Mouse (Mus musculus) CD4-positive helper T cell, adult 2 months (primary cell): Measurements from ENCODE around the gene Tsku.

Source experiments
- DNase-seq: peaks from one replicate; pipeline ENCODE4 v3.0.0-alpha.2; 2012; ENCODE audit warnings: low read depth, missing footprints, low spot score

Gene Tsku

GRCm38 (mm10) chr7:98359951-98360620 is 1.0 kb downstream of the Tsku start:
- DNase-seq = no peak

DNA sequence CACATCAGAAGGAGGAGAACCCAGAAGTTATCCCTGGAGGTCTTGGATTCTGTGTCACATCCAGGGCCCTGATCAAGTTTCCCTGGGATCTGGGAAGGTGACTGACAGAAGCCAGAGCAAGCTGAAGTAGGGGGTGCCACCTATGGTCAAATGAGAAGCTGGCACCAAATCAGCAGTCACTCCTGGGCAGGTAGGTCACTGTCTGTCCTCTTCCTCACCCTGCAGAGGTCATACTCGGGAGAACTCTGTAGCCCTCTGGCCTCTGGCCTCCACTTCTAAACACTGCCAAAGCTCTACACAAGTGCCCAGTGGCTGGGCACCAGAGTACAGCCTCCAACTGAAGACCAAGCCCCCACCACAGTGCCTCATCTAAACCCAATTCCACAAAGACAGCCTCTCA is 3.1 kb downstream of the Tsku start:
- no peak for DNase-seq

- no peak for DNase-seq
Measured at GRCm38 (mm10) chr7:98357324-98357723, 3.8 kb downstream of the Tsku start.

DNA sequence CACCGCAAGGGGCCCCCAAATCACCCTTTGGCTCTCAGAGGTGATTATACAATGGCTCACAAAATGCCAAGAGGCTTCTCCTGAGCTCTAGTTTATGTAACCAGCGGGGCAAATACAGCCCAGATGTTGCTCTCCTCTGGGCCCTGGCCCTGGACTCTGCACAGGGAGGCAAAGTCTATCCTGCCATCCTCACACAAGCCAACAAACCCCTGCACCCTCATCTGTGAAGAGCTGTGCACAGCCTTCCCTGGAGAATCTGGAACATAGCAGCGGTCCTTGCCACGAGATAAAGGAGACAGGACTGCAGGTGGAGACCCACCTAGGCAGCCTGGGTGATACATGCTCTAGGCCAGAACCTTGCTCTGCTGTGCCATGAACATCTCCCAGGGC is 6.2 kb downstream of the Tsku start:
- DNase-seq = no peak

DNA sequence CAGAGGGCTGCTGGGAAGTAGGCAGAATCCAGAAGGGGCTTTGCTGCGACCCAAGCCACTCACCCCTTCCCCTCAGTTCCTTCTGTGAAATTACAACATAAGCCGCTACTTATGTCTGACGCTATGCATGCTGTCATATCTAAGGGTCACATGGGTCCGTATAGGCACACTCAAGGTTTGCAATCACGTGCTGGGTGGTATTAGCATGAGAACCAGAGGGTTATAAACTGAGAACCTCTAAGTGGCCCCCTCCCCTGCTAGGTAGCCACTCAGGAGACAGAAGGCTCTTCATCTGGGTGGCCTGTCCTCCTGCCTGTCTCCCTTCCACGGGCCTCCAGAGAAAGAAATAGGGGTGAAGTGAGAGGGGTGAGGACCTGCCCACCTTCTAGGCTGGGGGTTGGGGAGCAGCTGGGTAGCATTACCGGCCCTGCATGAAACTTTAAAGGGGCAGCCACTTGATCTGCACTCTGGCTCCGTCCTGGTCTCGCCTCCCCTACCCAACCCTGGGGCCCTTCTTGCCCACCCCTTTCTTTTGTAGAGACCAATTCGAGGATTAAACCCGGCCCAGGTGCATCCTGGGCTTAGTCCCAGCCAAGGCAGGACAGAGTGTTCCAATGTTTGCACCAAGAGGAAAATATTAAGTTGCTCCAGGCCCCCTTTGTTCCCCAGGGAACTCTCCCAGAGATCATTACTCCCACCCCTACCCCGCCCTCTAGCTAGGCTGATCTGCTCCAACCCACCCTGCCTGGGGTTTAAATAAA is 6.8 kb downstream of the Tsku start:
- no peak for DNase-seq

DNA sequence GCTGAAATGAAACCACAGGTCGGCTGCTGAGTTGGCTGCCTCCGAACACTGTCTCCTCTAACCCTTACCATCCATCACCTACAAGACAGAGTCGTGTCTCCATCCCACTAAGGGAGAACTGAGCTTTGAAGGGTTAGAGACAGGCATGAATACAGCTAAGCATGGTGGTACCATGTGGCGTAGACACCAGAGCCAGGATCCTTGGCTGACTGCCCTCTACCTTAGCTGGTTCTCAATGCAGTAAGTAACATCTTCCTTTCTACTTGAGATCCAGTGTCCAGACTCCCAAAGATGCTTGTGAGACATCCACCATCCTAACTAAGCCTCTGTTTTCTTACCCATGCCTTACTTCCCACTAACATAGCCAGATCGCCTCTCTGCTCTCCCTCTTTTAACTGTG is 7.5 kb downstream of the Tsku start:
- no peak for DNase-seq

DNA sequence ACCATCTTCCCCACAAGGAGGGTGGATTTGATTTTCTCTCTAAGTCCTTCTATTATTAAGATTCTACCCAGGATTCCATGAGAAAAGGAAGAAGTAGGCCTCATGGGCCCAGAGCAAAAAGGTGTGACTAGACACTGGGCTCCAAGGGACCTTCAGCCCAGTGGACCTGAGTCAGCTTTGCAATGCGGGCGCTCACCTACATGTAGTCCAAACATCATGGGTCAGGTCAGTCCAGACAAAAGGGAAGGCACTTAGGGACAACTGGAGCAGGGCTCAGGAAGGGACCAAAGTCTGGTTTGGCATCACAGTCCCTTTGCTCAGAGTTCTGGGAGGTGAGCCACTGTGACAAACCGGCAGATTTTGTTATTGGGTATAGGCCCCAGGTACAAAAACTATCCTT is 9.6 kb downstream of the Tsku start:
- no peak for DNase-seq

DNA sequence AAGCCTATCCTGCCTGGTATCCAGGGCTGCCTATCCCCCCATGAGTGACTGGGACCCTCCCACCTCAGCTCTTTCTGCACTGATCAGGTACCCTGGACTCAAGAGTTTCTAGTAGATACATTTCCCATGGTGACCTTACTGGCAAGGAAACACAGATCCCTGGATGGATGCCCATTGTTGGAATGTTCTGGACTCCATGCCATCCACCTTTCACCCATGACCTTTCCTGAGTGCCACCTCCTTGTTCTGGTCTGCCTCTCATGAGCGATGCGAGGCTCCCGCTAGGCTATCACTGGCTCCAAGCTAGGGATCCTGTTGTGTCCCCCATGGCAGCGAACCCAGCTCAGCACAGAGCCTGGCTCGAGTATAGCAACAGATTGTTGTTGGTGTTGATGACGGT is 11.3 kb downstream of the Tsku start:
- no peak for DNase-seq

GRCm38 (mm10) chr7:98349096-98349495 is 12.0 kb downstream of the Tsku start:
- DNase-seq = peak; percentile 65

- DNase-seq = peak; percentile 48
Measured at GRCm38 (mm10) chr7:98348043-98348442, 13.1 kb downstream of the Tsku start.

DNA sequence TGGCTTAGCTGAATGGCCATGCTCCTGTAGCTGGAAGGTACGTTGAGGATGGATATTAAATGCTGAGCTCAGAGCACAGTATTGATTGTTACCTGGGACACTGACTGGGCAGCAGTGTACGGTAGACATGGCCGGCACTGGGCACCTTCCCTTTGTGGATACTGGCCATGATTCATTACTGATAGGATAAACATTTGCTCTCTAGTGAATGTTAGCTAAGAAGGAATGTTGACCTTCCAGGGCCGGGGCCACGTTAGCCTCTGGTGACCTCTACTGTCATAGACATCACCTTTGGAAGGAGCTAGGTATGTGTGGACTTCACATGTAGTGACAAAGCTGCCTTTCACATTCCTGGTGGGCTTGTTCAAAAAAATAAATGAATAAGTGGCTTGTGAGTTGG is 13.7 kb downstream of the Tsku start:
- DNase-seq = no peak

DNA sequence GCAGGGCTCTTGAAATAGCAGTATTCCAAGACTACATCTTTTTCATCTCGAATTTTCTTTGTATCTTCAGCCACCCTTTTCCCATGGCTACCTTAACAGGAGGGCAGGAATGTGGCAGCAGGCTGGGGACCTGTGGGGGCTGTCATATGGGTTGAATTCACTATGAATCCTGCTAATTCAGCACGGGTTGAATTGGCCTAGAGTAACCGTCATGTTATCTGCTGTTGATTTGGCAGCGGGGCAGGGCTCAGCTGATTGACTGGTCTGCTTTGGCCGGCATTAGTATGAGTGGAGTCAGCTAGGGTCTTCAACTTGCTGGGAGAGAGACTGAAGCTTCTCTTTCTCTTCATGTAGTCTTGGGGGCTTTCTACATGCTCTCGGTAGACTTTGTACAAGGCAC is 16.1 kb downstream of the Tsku start:
- DNase-seq = no peak

DNA sequence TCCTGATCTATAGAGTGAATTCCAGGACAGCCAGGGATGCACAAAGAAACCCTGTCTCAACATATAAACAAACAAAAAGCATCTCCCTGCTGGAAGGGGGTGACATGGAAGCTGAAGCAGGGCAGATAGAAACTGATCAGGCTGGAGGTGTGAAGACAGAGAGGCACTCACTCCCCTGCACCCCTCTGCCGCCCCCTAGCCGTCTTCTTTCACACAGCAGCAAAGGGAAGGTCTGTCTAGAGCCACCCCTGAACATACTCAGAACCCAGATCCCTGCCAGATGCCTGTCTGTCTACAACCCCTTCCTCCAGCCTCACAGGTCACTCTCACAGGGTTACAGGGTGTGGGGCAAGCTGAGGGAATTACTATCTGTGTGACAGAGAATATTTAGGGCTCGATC is 16.8 kb downstream of the Tsku start:
- peak; percentile 23 for DNase-seq

DNA sequence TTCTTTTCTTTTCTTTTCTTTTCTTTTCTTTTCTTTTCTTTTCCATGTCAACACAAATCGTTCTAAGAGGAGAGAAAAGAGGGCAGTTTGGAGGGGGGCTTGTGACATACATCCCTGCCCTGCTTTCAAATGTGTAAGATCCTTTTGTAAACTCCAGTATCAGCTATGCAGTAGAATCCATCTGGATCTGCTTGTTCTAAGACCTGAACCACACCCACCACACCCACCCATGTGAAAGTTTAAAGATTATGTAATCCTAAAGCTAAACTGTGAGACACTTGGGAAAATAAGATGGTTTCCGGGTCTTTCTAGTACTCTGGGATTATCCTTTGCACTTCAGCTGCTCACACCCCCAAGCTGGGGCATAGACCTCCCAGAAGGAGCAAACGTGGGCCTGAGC is 18.9 kb downstream of the Tsku start:
- no peak for DNase-seq

GRCm38 (mm10) chr7:98341475-98341874 is 19.7 kb downstream of the Tsku start:
- peak; percentile 75 for DNase-seq

- no peak for DNase-seq
Measured at GRCm38 (mm10) chr7:98340343-98340742, 20.8 kb downstream of the Tsku start.

- no peak for DNase-seq
Measured at GRCm38 (mm10) chr7:98333987-98334386, 27.1 kb downstream of the Tsku start.

GRCm38 (mm10) chr7:98333507-98333906 is 27.6 kb downstream of the Tsku start:
- no peak for DNase-seq

- no peak for DNase-seq
Measured at GRCm38 (mm10) chr7:98332678-98333397, 28.3 kb downstream of the Tsku start.

GRCm38 (mm10) chr7:98331932-98332331 is 29.2 kb downstream of the Tsku start:
- no peak for DNase-seq

GRCm38 (mm10) chr7:98330375-98331002 is 30.6 kb downstream of the Tsku start:
- DNase-seq = no peak

DNA sequence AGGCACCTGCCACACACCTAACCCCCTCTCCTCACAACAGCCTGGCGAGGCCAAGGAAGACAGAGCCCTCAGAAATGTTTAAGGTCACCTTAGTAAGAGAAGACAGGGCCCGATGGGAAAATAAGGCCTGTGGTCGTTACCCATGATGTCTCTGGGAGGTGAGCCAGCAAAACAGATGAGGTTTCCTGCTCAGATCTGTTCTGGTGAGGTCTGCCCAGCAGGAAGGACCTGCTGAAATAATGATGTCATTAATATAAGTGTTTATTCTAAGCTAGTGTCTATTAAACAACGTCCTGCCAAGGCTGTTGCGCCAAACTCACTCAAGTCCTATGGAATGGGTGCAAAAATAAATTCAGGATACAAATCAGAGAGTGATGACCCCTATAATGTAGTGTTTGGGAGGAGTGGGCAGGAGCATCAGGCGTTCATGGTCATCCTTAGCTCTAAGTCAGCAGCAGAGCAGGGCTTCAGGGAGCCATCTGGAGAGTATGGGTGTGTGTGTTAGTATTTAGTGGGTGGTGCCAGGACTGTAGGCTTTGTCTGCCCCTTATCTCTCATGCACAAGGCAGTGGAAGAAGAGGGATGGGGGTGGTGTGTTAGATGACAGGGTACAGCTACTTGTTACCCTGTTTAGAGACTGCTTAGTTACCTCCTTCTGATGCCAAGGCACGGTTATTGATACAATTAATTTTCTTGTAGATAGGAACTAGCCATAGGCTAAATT is 31.3 kb downstream of the Tsku start:
- DNase-seq = no peak
